Mouse (Mus musculus): ENCODE results near the gene Mrps36. TPM values are rescaled to one million over a fixed set of nuclear protein-coding genes. Genes with fewer than 3 reads are reported as not detected.

Mrps36 gene
- polyA plus RNA-seq, 1 experiment from 2014 or later, result 166 TPM

GRCm38 (mm10) chr13:100697541-100697940, 46.9 kb downstream of the Mrps36 start:
- TF ChIP-seq CTCF (IDR thresholded peaks at IDR 0.05; ENCODE audit: low read depth), result no peak
- Histone ChIP-seq H3K4me1 (ENCODE audit: insufficient read depth) (no peaks in the 10 kb centered on the region), H3K4me2 (no peak overlapping the region), H3K4me3 (ENCODE audit: low read depth, low read length) (no peak overlapping the region), H3K9ac (no peak overlapping the region), H3K27ac (ENCODE audit: low read depth) (no peak overlapping the region), H3K36me3 (ENCODE audit: insufficient read depth) (peaks cover 60% of the 10 kb centered on the region), H3K9me3 (ENCODE audit: low read depth, low read length) (no peaks in the 10 kb centered on the region), H3K27me3 (ENCODE audit: insufficient read depth, low read length) (no peaks in the 10 kb centered on the region)
- WGBS, result 85% methylated on average over 3 of the region's 3 CpGs
- DNase-seq (no peak), ATAC-seq (ENCODE audit: insufficient read depth) (no peak)

GRCm38 (mm10) chr13:100687513-100687912, 56.9 kb downstream of the Mrps36 start:
- H3K4me1 ChIP-seq (ENCODE audit: insufficient read depth), result no peaks in the 10 kb centered on the region
- ATAC-seq (ENCODE audit: insufficient read depth) (no peak), DNase-seq (no peak)
- H3K27ac ChIP-seq (ENCODE audit: low read depth), result no peak overlapping the region
- no peak overlapping the region for H3K4me2 ChIP-seq
- H3K4me3 ChIP-seq (ENCODE audit: low read depth, low read length), result no peak overlapping the region
- WGBS, result 63% methylated on average over 7 of the region's 7 CpGs
- H3K9me3 ChIP-seq (ENCODE audit: low read depth, low read length), result no peaks in the 10 kb centered on the region
- H3K27me3 ChIP-seq (ENCODE audit: insufficient read depth, low read length), result no peaks in the 10 kb centered on the region
- no peak for TF ChIP-seq CTCF (IDR thresholded peaks at IDR 0.05; ENCODE audit: low read depth)
- no peak overlapping the region for H3K9ac ChIP-seq
- H3K36me3 ChIP-seq (ENCODE audit: insufficient read depth), result no peaks in the 10 kb centered on the region

Other genes starting within 250 kb of the Mrps36 start
- gene Ocln, start 191.9 kb downstream of the Mrps36 start, polyA plus RNA-seq (2014; fragmentation: Nextera tagmentation; extraction: Ambion mirVana), result 28.9 and 30.0 TPM in 2 replicates
- gene Marveld2, start 127.7 kb downstream of the Mrps36 start, polyA plus RNA-seq (2014; fragmentation: Nextera tagmentation; extraction: Ambion mirVana), result 11.8 and 12.7 TPM in 2 replicates
- 300 TPM in 2 replicates for gene Ak6, start 93.7 kb downstream of the Mrps36 start, polyA plus RNA-seq (2014; fragmentation: Nextera tagmentation; extraction: Ambion mirVana)
- 22.8 and 23.9 TPM in 2 replicates for gene Rad17, start 93.6 kb downstream of the Mrps36 start, polyA plus RNA-seq (2014; fragmentation: Nextera tagmentation; extraction: Ambion mirVana)
- gene Taf9, start 93.1 kb downstream of the Mrps36 start, polyA plus RNA-seq (2014; fragmentation: Nextera tagmentation; extraction: Ambion mirVana), result 11.0 and 16.4 TPM in 2 replicates
- gene Ccdc125, start 74.9 kb downstream of the Mrps36 start, polyA plus RNA-seq (2014; fragmentation: Nextera tagmentation; extraction: Ambion mirVana), result 9.1 and 11.1 TPM in 2 replicates
- 99.9 and 106 TPM in 2 replicates for gene Cdk7, start 13.7 kb downstream of the Mrps36 start, polyA plus RNA-seq (2014; fragmentation: Nextera tagmentation; extraction: Ambion mirVana)
- gene Cenph, start 31.2 kb upstream of the Mrps36 start, polyA plus RNA-seq (2014; fragmentation: Nextera tagmentation; extraction: Ambion mirVana), result 45.0 and 47.9 TPM in 2 replicates
- gene Ccnb1, start 41.9 kb upstream of the Mrps36 start, polyA plus RNA-seq (2014; fragmentation: Nextera tagmentation; extraction: Ambion mirVana), result 329 and 358 TPM in 2 replicates
- 63.3 and 64.6 TPM in 2 replicates for gene Slc30a5, start 88.8 kb upstream of the Mrps36 start, polyA plus RNA-seq (2014; fragmentation: Nextera tagmentation; extraction: Ambion mirVana)

All from lung, embryonic 14.5 days (tissue).